Mouse (Mus musculus) heart, postnatal 25 days (tissue): ENCODE results near the gene Tgtp2. TPM values are rescaled to one million over a fixed set of nuclear protein-coding genes. Genes with fewer than 3 reads are reported as not detected.
"Not testable (repeated sequence)": the region's sequence is repeated elsewhere in the genome, so short reads cannot be mapped to it uniquely, and the experiment has no call there.

Source experiments
- DNase-seq: peaks from one replicate; pipeline ENCODE4 v3.0.0; 2022; ENCODE audit warnings: low spot score
- intact Hi-C: fragments of 180-260 bp; cut with DNase I; formaldehyde crosslinking; loops from one replicate; pipeline ENCODE4 v1.15.1; 2025
- total RNA-seq, 2 experiments: library from RNA; stranded (reverse); gene quantifications; 2 replicates each; pipeline ENCODE4 v1.2.3; 2021

Gene Tgtp2
- total RNA-seq, 2 experiments from 2014 or later = 0.55 to 1.7 TPM

- intact Hi-C loops = loop anchor here (5.0 kb wide), 1 partner anchor 216 kb away; the partner anchor contains the start of gene Irgm1
- no peak for DNase-seq
These were observed 24.0 kb upstream of the Tgtp2 start for GRCm38 (mm10) chr11:49087830-49088616.

- no peak for DNase-seq
- intact Hi-C loops = loop anchor here (5.0 kb wide), 1 partner anchor 215 kb away; the partner anchor contains the start of gene Irgm1
These were observed 22.9 kb upstream of the Tgtp2 start for GRCm38 (mm10) chr11:49086858-49087361.

- intact Hi-C loops = loop anchor here (5.0 kb wide), 1 partner anchor 213 kb away; the partner anchor contains the start of gene Irgm1
- no peak for DNase-seq
These were observed 20.9 kb upstream of the Tgtp2 start for GRCm38 (mm10) chr11:49084875-49085274.

GRCm38 (mm10) chr11:49084385-49084784 is 20.4 kb upstream of the Tgtp2 start:
- intact Hi-C loops = no loop called here
- no peak for DNase-seq

- intact Hi-C loops = no loop called here
- DNase-seq = no peak
These were observed 19.8 kb upstream of the Tgtp2 start for GRCm38 (mm10) chr11:49083808-49084207.

- intact Hi-C loops = no loop called here
- DNase-seq = no peak
These were observed 19.1 kb upstream of the Tgtp2 start for GRCm38 (mm10) chr11:49083146-49083545.

GRCm38 (mm10) chr11:49081886-49082285 is 17.9 kb upstream of the Tgtp2 start:
- intact Hi-C loops = no loop called here
- DNase-seq = no peak

- intact Hi-C loops = no loop called here
- no peak for DNase-seq
These were observed 17.4 kb upstream of the Tgtp2 start for GRCm38 (mm10) chr11:49081356-49081755.

GRCm38 (mm10) chr11:49080636-49081035 is 16.6 kb upstream of the Tgtp2 start:
- no peak for DNase-seq
- intact Hi-C loops = no loop called here

GRCm38 (mm10) chr11:49078719-49079118 is 14.7 kb upstream of the Tgtp2 start:
- intact Hi-C loops = loop anchor here (1.0 kb wide), 1 partner anchor 156 kb away; no protein-coding TSS in a partner anchor
- DNase-seq = no peak

GRCm38 (mm10) chr11:49077012-49077411 is 13.0 kb upstream of the Tgtp2 start:
- intact Hi-C loops = no loop called here
- DNase-seq = no peak

- DNase-seq, intact Hi-C loops: not testable (repeated sequence)
These were observed 12.2 kb upstream of the Tgtp2 start, which contains the start of gene Ifi47 for GRCm38 (mm10) chr11:49076001-49076757. Gene Ifi47 (plus strand): TSS chr11:49076587.

- intact Hi-C loops = no loop called here
- no peak for DNase-seq
These were observed 4.4 kb upstream of the Tgtp2 start for GRCm38 (mm10) chr11:49068358-49068757.

GRCm38 (mm10) chr11:49061865-49062264 is 2.1 kb downstream of the Tgtp2 start:
- intact Hi-C loops = not testable (repeated sequence)

GRCm38 (mm10) chr11:49060061-49060460 is 3.9 kb downstream of the Tgtp2 start:
- DNase-seq, intact Hi-C loops: not testable (repeated sequence)

More at GRCm38 (mm10) chr11:49061865-49062264, 2.1 kb downstream of the Tgtp2 start:
- DNase-seq = not testable (repeated sequence)

- intact Hi-C loops, DNase-seq: not testable (repeated sequence)
These were observed 12.1 kb downstream of the Tgtp2 start for GRCm38 (mm10) chr11:49051894-49052293.

GRCm38 (mm10) chr11:49051093-49051891 is 12.7 kb downstream of the Tgtp2 start, which contains the start of gene 9930111J21Rik2:
Gene 9930111J21Rik2 (minus strand): TSS chr11:49051242.
- DNase-seq, intact Hi-C loops: not testable (repeated sequence)

- DNase-seq, intact Hi-C loops: not testable (repeated sequence)
These were observed 13.9 kb downstream of the Tgtp2 start for GRCm38 (mm10) chr11:49050064-49050463.

- intact Hi-C loops, DNase-seq: not testable (repeated sequence)
These were observed 51.9 kb downstream of the Tgtp2 start for GRCm38 (mm10) chr11:49012074-49012473.
